Mouse (Mus musculus): ENCODE results near the gene Arhgef28.

DNA sequence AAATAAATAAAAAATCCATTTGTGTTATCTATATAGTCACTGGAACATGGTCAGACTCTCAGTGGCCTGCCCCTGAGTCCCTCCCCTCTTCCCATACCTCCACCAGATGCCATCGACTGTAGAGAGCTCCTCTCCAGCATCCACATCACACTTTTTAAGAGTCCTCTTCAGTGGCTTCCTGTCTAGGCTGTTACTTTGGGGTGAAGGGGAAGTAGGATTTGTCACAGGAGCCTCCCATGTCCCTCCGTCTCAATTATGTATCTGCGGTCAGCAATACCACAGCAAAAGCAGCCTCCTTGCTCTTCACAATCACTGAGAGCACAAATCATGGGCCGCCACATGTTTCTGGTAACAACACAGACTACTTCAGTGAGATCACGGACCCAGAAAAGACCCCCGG, 135.8 kb downstream of the Arhgef28 start:
- TF ChIP-seq POLR2A (IDR thresholded peaks at IDR 0.05; ENCODE audit: low read depth, low read length) (no peak), CTCF (IDR thresholded peaks at IDR 0.05; ENCODE audit: extremely low read depth, insufficient read length, insufficient replicate concordance, low read depth, low read length) (no peak)
